Mouse (Mus musculus) lung, postnatal 0 days (tissue): ENCODE data around the gene Krt31.

Experiments
- CTCF ChIP-seq: IDR thresholded peaks from 2 replicates; pipeline ENCODE4 v1.5.1; 2016; ENCODE audit warnings: antibody characterized with exemption, mild to moderate bottlenecking
- EP300 ChIP-seq: IDR thresholded peaks from 2 replicates; pipeline ENCODE4 v1.6.1; 2016; ENCODE audit warnings: antibody characterized with exemption, mild to moderate bottlenecking, control low read depth

DNA sequence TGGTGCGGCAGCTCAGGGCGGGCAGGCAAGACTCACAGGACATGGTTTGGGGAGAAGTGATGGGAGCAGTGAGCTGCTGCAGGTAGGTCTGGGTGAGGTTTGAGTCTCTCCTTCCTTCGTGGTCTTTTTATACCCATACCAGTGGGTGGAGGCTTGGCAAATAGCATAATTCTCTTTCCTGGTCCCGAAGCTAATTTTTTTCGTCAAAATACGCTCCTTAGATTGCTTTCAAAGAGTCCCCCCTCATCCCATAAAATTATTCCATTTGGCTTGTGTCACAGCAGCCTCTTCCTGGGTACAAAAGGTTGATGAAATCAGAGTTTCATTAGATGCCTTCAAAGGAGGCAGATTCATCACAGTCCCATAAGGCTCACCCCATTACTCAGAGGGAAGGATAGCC lies 8.9 kb downstream of the Krt31 start, which contains the start of gene Krt34:
- no peak for TF ChIP-seq CTCF
- TF ChIP-seq EP300 = no peak
